Mouse (Mus musculus) forebrain, embryonic 13.5 days (tissue): ENCODE measurements around the gene Mrpl30. TPM values are rescaled to one million over a fixed set of nuclear protein-coding genes. Genes with fewer than 3 reads are reported as not detected.

Source experiments
- ATAC-seq: fragments of 200-750 bp; cut with Nextera tagmentation; 2 replicates; pipeline ENCODE4 v1.8.0; 2017
- H3K27ac ChIP-seq: fragments of 300-500 bp; sonication (generic); 2 replicates; pipeline ENCODE4 v1.5.1; 2015; ENCODE audit warnings: inconsistent platforms, mild to moderate bottlenecking, moderate library complexity
- H3K27me3 ChIP-seq: fragments of 300-500 bp; sonication (generic); 2 replicates; pipeline ENCODE4 v1.6.1; 2015; ENCODE audit warnings: mild to moderate bottlenecking, inconsistent platforms
- H3K36me3 ChIP-seq: fragments of 300-500 bp; sonication (generic); 2 replicates; pipeline ENCODE4 v1.6.1; 2015; ENCODE audit warnings: mild to moderate bottlenecking, inconsistent platforms; ENCODE audit not compliant: poor library complexity, severe bottlenecking
- H3K4me1 ChIP-seq: fragments of 300-500 bp; sonication (generic); 2 replicates; pipeline ENCODE4 v1.6.1; 2015; ENCODE audit warnings: inconsistent platforms
- H3K4me2 ChIP-seq: fragments of 300-500 bp; sonication (generic); 2 replicates; pipeline ENCODE4 v1.6.1; 2015; ENCODE audit warnings: inconsistent platforms, mild to moderate bottlenecking, moderate library complexity
- H3K4me3 ChIP-seq: fragments of 300-500 bp; sonication (generic); 2 replicates; pipeline ENCODE4 v1.5.1; 2015; ENCODE audit warnings: mild to moderate bottlenecking, inconsistent platforms
- H3K9ac ChIP-seq: fragments of 300-500 bp; sonication (generic); 2 replicates; pipeline ENCODE4 v1.6.1; 2015; ENCODE audit warnings: mild to moderate bottlenecking, inconsistent platforms
- H3K9me3 ChIP-seq: fragments of 300-500 bp; sonication (generic); replicated peaks from 2 replicates; pipeline ENCODE4 v1.6.1; 2016; ENCODE audit warnings: inconsistent platforms
- WGBS: fragments of 180-500 bp; shearing (Covaris S2); methylation state at CpG from one replicate; pipeline ENCODE4 v1.1.7; 2015; 5-methylcytosine and 5-hydroxymethylcytosine counted together
- polyA plus RNA-seq: library from polyadenylated mRNA; unstranded; fragments of >200 nt; fragmentation: Nextera tagmentation; extraction: Ambion mirVana; gene quantifications from 2 replicates; pipeline ENCODE4 v1.2.1, GENCODE M21; 2015

The Mrpl30 gene
- polyA plus RNA-seq, 1 experiment from 2014 or later: 253 TPM

GRCm38 (mm10) chr1:37916393-37916792 is 26.1 kb downstream of the Mrpl30 start, which contains the start of gene Lyg2:
TSS of gene Lyg2 (minus strand) at chr1:37916493.
- Histone ChIP-seq H3K36me3 (no peaks in the 10 kb centered on the region), H3K27me3 (0 out of 2 replicates have a peak, but pooled peaks cover 2% of the 10 kb centered on the region)
- no peak for ATAC-seq

DNA sequence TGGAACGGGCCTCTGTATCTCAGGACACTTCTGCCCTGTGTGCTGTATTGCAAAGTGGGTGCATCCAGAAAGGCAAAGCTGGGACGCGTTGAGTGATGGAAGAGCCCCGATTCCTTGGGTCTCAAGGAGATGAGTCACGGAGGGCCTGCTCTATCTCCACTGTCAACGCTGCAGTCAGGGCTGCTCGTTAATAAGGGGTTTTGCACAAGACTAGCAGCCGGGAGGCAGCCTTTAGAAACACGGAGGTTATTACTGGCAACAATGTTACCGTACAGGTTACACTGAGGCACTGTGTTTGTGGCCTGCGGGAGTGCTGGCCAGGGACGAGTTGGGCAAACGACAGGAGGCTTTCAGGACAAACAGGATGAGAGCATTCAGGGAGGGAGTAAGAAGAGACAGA is 27.4 kb downstream of the Mrpl30 start:
- ATAC-seq: no peak
- Histone ChIP-seq H3K27ac (no peak overlapping the region), H3K27me3 (0 out of 2 replicates have a peak, but pooled peaks cover 2% of the 10 kb centered on the region), H3K4me1 (no peaks in the 10 kb centered on the region), H3K9ac (no peak overlapping the region), H3K4me3 (no peak overlapping the region), H3K36me3 (no peaks in the 10 kb centered on the region), H3K4me2 (no peak overlapping the region), H3K9me3 (no peaks in the 10 kb centered on the region)
- 68% methylated on average over 13 of the region's 13 CpGs for WGBS

More at GRCm38 (mm10) chr1:37916393-37916792, 26.1 kb downstream of the Mrpl30 start, which contains the start of gene Lyg2:
- H3K4me2 ChIP-seq: no peak within 1 kb of the TSS
- H3K27ac ChIP-seq: no peak within 1 kb of the TSS
- H3K4me3 ChIP-seq: no peak within 1 kb of the TSS
- no peaks in the 10 kb centered on the region for H3K9me3 ChIP-seq
- H3K9ac ChIP-seq: no peak within 1 kb of the TSS
- 45% methylated on average over 5 of the region's 5 CpGs for WGBS
- H3K4me1 ChIP-seq: no peaks in the 10 kb centered on the region

GRCm38 (mm10) chr1:37918096-37918495 is 27.8 kb downstream of the Mrpl30 start:
- WGBS: 82% methylated on average over 6 of the region's 6 CpGs
- H3K9ac ChIP-seq: no peak overlapping the region
- no peaks in the 10 kb centered on the region for H3K36me3 ChIP-seq
- H3K4me1 ChIP-seq: no peaks in the 10 kb centered on the region
- no peak overlapping the region for H3K27ac ChIP-seq
- H3K4me3 ChIP-seq: no peak overlapping the region
- H3K27me3 ChIP-seq: 0 out of 2 replicates have a peak, but pooled peaks cover 2% of the 10 kb centered on the region
- no peak overlapping the region for H3K4me2 ChIP-seq
- no peak for ATAC-seq
- H3K9me3 ChIP-seq: no peaks in the 10 kb centered on the region

- H3K4me2 ChIP-seq: no peak overlapping the region
- H3K4me1 ChIP-seq: no peaks in the 10 kb centered on the region
- no peaks in the 10 kb centered on the region for H3K36me3 ChIP-seq
- H3K27me3 ChIP-seq: no peaks in the 10 kb centered on the region
- ATAC-seq: no peak
- H3K27ac ChIP-seq: no peak overlapping the region
- no peak overlapping the region for H3K9ac ChIP-seq
- 60% methylated on average over 8 of the region's 8 CpGs for WGBS
- no peak overlapping the region for H3K4me3 ChIP-seq
- no peaks in the 10 kb centered on the region for H3K9me3 ChIP-seq
These were observed 32.3 kb downstream of the Mrpl30 start for GRCm38 (mm10) chr1:37922536-37922935.

GRCm38 (mm10) chr1:37925971-37926370 is 35.7 kb downstream of the Mrpl30 start:
- Histone ChIP-seq H3K27me3 (no peaks in the 10 kb centered on the region), H3K27ac (no peak overlapping the region), H3K9me3 (no peaks in the 10 kb centered on the region), H3K36me3 (no peaks in the 10 kb centered on the region), H3K4me2 (no peak overlapping the region), H3K4me3 (no peak overlapping the region), H3K9ac (no peak overlapping the region), H3K4me1 (no peaks in the 10 kb centered on the region)
- WGBS: 80% methylated on average over 8 of the region's 8 CpGs
- ATAC-seq: no peak

DNA sequence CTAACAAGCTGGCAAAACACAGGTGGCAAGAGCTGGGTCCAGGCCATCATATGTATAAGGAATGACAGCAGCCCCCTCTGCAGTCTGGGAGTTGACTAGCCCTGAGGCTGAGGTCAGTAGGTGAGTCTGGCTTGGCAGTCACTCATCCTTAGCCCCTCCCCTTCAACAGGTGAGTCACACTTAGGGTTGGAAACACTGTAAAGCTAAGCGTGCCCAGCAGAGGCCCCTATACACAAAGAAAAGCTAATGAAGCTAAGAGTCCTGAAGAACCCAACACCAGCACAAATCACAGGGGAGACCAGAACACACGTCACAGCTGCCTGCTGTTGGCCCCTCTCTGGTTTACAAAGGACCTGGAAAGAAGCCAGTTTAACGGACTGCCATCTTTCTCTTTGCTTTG is 41.5 kb downstream of the Mrpl30 start:
- Histone ChIP-seq H3K9ac (no peak overlapping the region), H3K27ac (no peak overlapping the region), H3K36me3 (no peaks in the 10 kb centered on the region), H3K9me3 (no peaks in the 10 kb centered on the region), H3K4me3 (no peak overlapping the region), H3K27me3 (no peaks in the 10 kb centered on the region), H3K4me2 (no peak overlapping the region), H3K4me1 (no peaks in the 10 kb centered on the region)
- WGBS: 13% methylated on average over 3 of the region's 3 CpGs
- no peak for ATAC-seq

Other genes with a start within 250 kb of the Mrpl30 start
- gene 2010300C02Rik, start 170.4 kb upstream of the Mrpl30 start, polyA plus RNA-seq: 0.62 and 1.4 TPM in 2 replicates
- 18.9 and 21.3 TPM in 2 replicates for gene Tsga10, start 24.0 kb upstream of the Mrpl30 start, polyA plus RNA-seq
- gene Lipt1, start 18.7 kb upstream of the Mrpl30 start, polyA plus RNA-seq: 7.1 and 8.0 TPM in 2 replicates
- gene Mitd1, start 66 bp upstream of the Mrpl30 start, polyA plus RNA-seq: 17.9 and 19.3 TPM in 2 replicates
- gene Lyg2, start 26.0 kb downstream of the Mrpl30 start, polyA plus RNA-seq: not detected in 2 replicates
- gene Lyg1, start 67.3 kb downstream of the Mrpl30 start, polyA plus RNA-seq: not detected in 2 replicates
- 162 and 167 TPM in 2 replicates for gene Txndc9, start 107.4 kb downstream of the Mrpl30 start, polyA plus RNA-seq
- 27.7 and 28.9 TPM in 2 replicates for gene Eif5b, start 107.5 kb downstream of the Mrpl30 start, polyA plus RNA-seq
- gene Rev1, start 239.3 kb downstream of the Mrpl30 start, polyA plus RNA-seq: 41.3 and 43.1 TPM in 2 replicates